Mouse (Mus musculus) liver, embryonic 12.5 days (tissue): ENCODE results near the gene Dnajc30. TPM values are rescaled to one million over a fixed set of nuclear protein-coding genes. Genes with fewer than 3 reads are reported as not detected.

Experiments
- polyA plus RNA-seq: library from polyadenylated mRNA; unstranded; fragments of >200 nt; fragmentation: Nextera tagmentation; extraction: Ambion mirVana; gene quantifications from 2 replicates; pipeline ENCODE4 v1.2.1, GENCODE M21; 2016

Dnajc30 gene
- polyA plus RNA-seq, 1 experiment from 2014 or later, result 15.9 TPM

Other genes starting within 250 kb of the Dnajc30 start
- gene Tmem270, start 157.5 kb upstream of the Dnajc30 start, polyA plus RNA-seq, result not detected in 2 replicates
- 208 TPM in 2 replicates for gene Cldn13, start 148.7 kb upstream of the Dnajc30 start, polyA plus RNA-seq
- 8.5 and 9.8 TPM in 2 replicates for gene Mettl27, start 131.8 kb upstream of the Dnajc30 start, polyA plus RNA-seq
- gene Cldn4, start 117.3 kb upstream of the Dnajc30 start, polyA plus RNA-seq, result 0.28 and 0.49 TPM in 2 replicates
- gene Cldn3, start 78.0 kb upstream of the Dnajc30 start, polyA plus RNA-seq, result 0.55 and 0.57 TPM in 2 replicates
- 39.1 and 45.3 TPM in 2 replicates for gene Abhd11, start 55.0 kb upstream of the Dnajc30 start, polyA plus RNA-seq
- 2.7 and 2.8 TPM in 2 replicates for gene Stx1a, start 40.7 kb upstream of the Dnajc30 start, polyA plus RNA-seq
- gene Bud23, start 757 bp downstream of the Dnajc30 start, polyA plus RNA-seq, result 97.8 and 104 TPM in 2 replicates
- gene Vps37d, start 14.1 kb downstream of the Dnajc30 start, polyA plus RNA-seq, result 1.2 and 1.3 TPM in 2 replicates
- gene Mlxipl, start 25.7 kb downstream of the Dnajc30 start, polyA plus RNA-seq, result 11.6 and 12.2 TPM in 2 replicates
- gene Tbl2, start 85.5 kb downstream of the Dnajc30 start, polyA plus RNA-seq, result 17.1 and 18.9 TPM in 2 replicates
- 38.2 and 44.3 TPM in 2 replicates for gene Bcl7b, start 104.1 kb downstream of the Dnajc30 start, polyA plus RNA-seq
- gene Baz1b, start 123.1 kb downstream of the Dnajc30 start, polyA plus RNA-seq, result 35.2 and 37.6 TPM in 2 replicates
- gene Fzd9, start 187.0 kb downstream of the Dnajc30 start, polyA plus RNA-seq, result 0.58 and 0.74 TPM in 2 replicates